Mouse (Mus musculus): ENCODE data around the gene Adora2b.

- TF ChIP-seq CTCF (IDR thresholded peaks at IDR 0.05; ENCODE audit: borderline replicate concordance, insufficient read depth, low read depth, low read length): no peak
- no peak for TF ChIP-seq POLR2A (IDR thresholded peaks at IDR 0.05; ENCODE audit: borderline replicate concordance, insufficient read depth, low read length)
Observed at GRCm38 (mm10) chr11:62248401-62249244, at the start of gene Adora2b.
